8 mouse cellular contexts compared by ENCODE assay signal in the genomic region with DNA sequence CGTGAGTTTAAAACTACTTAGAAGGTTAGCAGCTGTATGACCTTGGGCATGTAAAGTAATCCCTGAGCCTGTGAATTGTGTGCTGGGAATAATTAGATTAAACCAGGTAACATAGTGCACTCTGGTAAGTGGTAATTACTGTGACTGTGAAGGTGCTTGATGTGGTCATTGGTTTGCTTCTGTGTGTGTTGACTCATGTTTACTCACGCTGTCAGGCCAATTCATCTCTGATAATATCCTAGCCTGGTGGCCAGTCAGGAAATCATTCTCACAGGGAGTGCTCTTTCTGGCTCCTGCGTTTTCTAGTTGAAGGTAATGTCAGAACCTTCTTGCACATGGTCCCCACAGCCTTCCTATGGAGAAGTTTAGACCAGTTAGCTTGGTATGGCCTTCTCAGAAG. TPM values are rescaled to one million over a fixed set of nuclear protein-coding genes. Genes with fewer than 3 reads are reported as not detected.
DNase-seq lines count a peak whose midpoint lies in the region; ATAC-seq and TF ChIP-seq lines count a peak whose summit lies in the region.

No protein-coding gene starts in this region.

- no peak for TF ChIP-seq CTCF in intestine, postnatal 0 days (IDR thresholded peaks at IDR 0.05; ENCODE audit: low read depth)
- TF ChIP-seq CTCF in small intestine, adult 2 months (IDR thresholded peaks at IDR 0.05; ENCODE audit: extremely low read depth, insufficient read length, insufficient replicate concordance, low read depth, low read length) = no peak

- ATAC-seq in intestine, postnatal 0 days = 0 out of 2 replicates have a peak, but pooled peaks have one; percentile 11

- H3K9me3 ChIP-seq in intestine, postnatal 0 days (ENCODE audit: control insufficient read depth) = no peaks in the 10 kb centered on the region

- no peaks in the 10 kb centered on the region for H3K27me3 ChIP-seq in intestine, postnatal 0 days (replicated peaks; ENCODE audit: control insufficient read depth, insufficient read depth, low read length)
- no peaks in the 10 kb centered on the region for H3K27me3 ChIP-seq in small intestine, adult 2 months (ENCODE audit: control insufficient read depth, insufficient read depth, low read length)

- H3K4me2 ChIP-seq in intestine, postnatal 0 days (replicated peaks; ENCODE audit: low read depth) = peak overlapping the region; percentile 72

- peaks cover 17% of the 10 kb centered on the region for H3K36me3 ChIP-seq in intestine, postnatal 0 days (ENCODE audit: control insufficient read depth, insufficient read depth)
- H3K36me3 ChIP-seq in small intestine, adult 2 months (ENCODE audit: control insufficient read depth, insufficient read depth, low read length) = peaks cover 9% of the 10 kb centered on the region; the same call in 1 of the 2 replicates

- 6% methylated on average over 3 of the region's 3 CpGs for WGBS in intestine, postnatal 0 days
- 0% methylated on average over 3 of the region's 3 CpGs for WGBS in small intestine, adult 2 months

- peak overlapping the region; percentile 96; the same call in 1 of the 2 replicates for H3K9ac ChIP-seq in intestine, postnatal 0 days (ENCODE audit: low read depth, low read length)

- H3K4me3 ChIP-seq in intestine, postnatal 0 days (ENCODE audit: low read depth, low read length) = peak overlapping the region; percentile 97
- H3K4me3 ChIP-seq in small intestine, adult 2 months (ENCODE audit: low read depth, low read length) = peak overlapping the region; percentile 94; the same call in 1 of the 2 replicates

- peak; percentile 63 for DNase-seq in adrenal gland, adult 2 months
- DNase-seq in adrenal gland, adult 18-20 months (ENCODE audit: low spot score in 2 of 2) = no peak
- peak; percentile 9 for DNase-seq in retina, adult 2 months (ENCODE audit: low read depth, low spot score)
- no peak for DNase-seq in retina, postnatal 1 day
- DNase-seq in layer of hippocampus, postnatal 10 days (ENCODE audit: low spot score in 2 of 2) = no peak
- no peak for DNase-seq in gastrocnemius, postnatal 36 days

- intact Hi-C loops in gastrocnemius, postnatal 36 days (cut with DNase I) = no loop called here

- no peak for TF ChIP-seq POLR2A in small intestine, adult 2 months (IDR thresholded peaks at IDR 0.05; ENCODE audit: low read depth, low read length)

- 0 out of 2 replicates have a peak, but pooled peaks cover 3% of the 10 kb centered on the region for H3K4me1 ChIP-seq in intestine, postnatal 0 days (replicated peaks; ENCODE audit: control insufficient read depth, insufficient read depth, low read length)
- peaks cover 3% of the 10 kb centered on the region; the same call in 1 of the 2 replicates for H3K4me1 ChIP-seq in small intestine, adult 2 months (ENCODE audit: control insufficient read depth, insufficient read depth, insufficient read length, low read length)

- H3K27ac ChIP-seq in intestine, postnatal 0 days (ENCODE audit: low read depth, low read length) = peak overlapping the region; percentile 73
- peak overlapping the region; percentile 80 for H3K27ac ChIP-seq in small intestine, adult 2 months (ENCODE audit: insufficient read depth, low read depth, low read length)

RNA-seq across cellular contexts. Expression of gene Kdm5c, which starts 1.3 kb away (rescaled TPM):
- 10 to 100 TPM; 48.8 to 88.8 TPM for total RNA-seq in adrenal gland, adult 2 months (2021)
- 72.0 and 107 TPM in 2 replicates for polyA plus RNA-seq in adrenal gland, adult 2 months (2012; rRNA removed)
- 10 to 100 TPM; 59.1 to 94.0 TPM for total RNA-seq in adrenal gland, adult 18-20 months (2021)
- 16.2 and 19.7 TPM in 2 replicates for polyA plus RNA-seq in intestine, postnatal 0 days (2015; fragmentation: Nextera tagmentation; extraction: Ambion mirVana)
- polyA plus RNA-seq in small intestine, adult 2 months (2012; rRNA removed) = 48.5 and 57.5 TPM in 2 replicates
- 10 to 100 TPM; 55.2 to 73.3 TPM for total RNA-seq in layer of hippocampus, postnatal 10 days (2021)
- 10 to 100 TPM; 15.8 to 26.4 TPM for total RNA-seq in gastrocnemius, postnatal 36 days (2021)

Comparison
In these comparisons a context has a peak if more than half of its experiments do, and no peak if none do; other contexts are left out.
1. DNase-seq: peak in adrenal gland, adult 2 months (single experiment) and retina, adult 2 months (single experiment); none in adrenal gland, adult 18-20 months (0 of 2), retina, postnatal 1 day (single experiment), layer of hippocampus, postnatal 10 days (0 of 2) and gastrocnemius, postnatal 36 days (0 of 2).